Mouse (Mus musculus) frontal cortex, adult 2 months (tissue): Measurements from ENCODE around the gene Ets1. TPM values are rescaled to one million over a fixed set of nuclear protein-coding genes. Genes with fewer than 3 reads are reported as not detected.

Experiments
- DNase-seq, 2 experiments: peaks; one replicate each; pipeline ENCODE4 v3.0.0; 2022; ENCODE audit warnings: low spot score in 1 of 2; ENCODE audit errors: extremely low spot score in 1 of 2
- polyA plus RNA-seq: library from polyadenylated mRNA; depleted of rRNA; stranded (reverse); fragments of >200 nt; gene quantifications from 2 replicates; pipeline ENCODE4 v1.2.3, GENCODE M21; 2012

Gene Ets1
- polyA plus RNA-seq, 1 experiment: 11.0 TPM

GRCm38 (mm10) chr9:32749721-32750480 is 113.9 kb downstream of the Ets1 start:
- DNase-seq: no peak

- no peak for DNase-seq
These were observed 116.6 kb downstream of the Ets1 start for GRCm38 (mm10) chr9:32752602-32753001.

GRCm38 (mm10) chr9:32754311-32754710 is 118.3 kb downstream of the Ets1 start:
- DNase-seq: no peak

GRCm38 (mm10) chr9:32756002-32756401 is 120.0 kb downstream of the Ets1 start:
- no peak for DNase-seq

GRCm38 (mm10) chr9:32758280-32758905 is 122.4 kb downstream of the Ets1 start:
- no peak for DNase-seq

- DNase-seq: no peak
These were observed 124.7 kb downstream of the Ets1 start for GRCm38 (mm10) chr9:32760649-32761157.

- no peak for DNase-seq
These were observed 125.3 kb downstream of the Ets1 start for GRCm38 (mm10) chr9:32761326-32761725.

GRCm38 (mm10) chr9:32764374-32764773 is 128.4 kb downstream of the Ets1 start:
- DNase-seq: peak in 1 of 2 experiments; percentile 19

GRCm38 (mm10) chr9:32765123-32765522 is 129.1 kb downstream of the Ets1 start:
- DNase-seq: no peak

GRCm38 (mm10) chr9:32778866-32779265 is 142.8 kb downstream of the Ets1 start:
- DNase-seq: no peak

- no peak for DNase-seq
These were observed 146.5 kb downstream of the Ets1 start for GRCm38 (mm10) chr9:32782391-32783092.

GRCm38 (mm10) chr9:32787091-32787490 is 151.1 kb downstream of the Ets1 start:
- DNase-seq: no peak

GRCm38 (mm10) chr9:32787615-32788014 is 151.6 kb downstream of the Ets1 start:
- no peak for DNase-seq

GRCm38 (mm10) chr9:32789306-32789705 is 153.3 kb downstream of the Ets1 start:
- DNase-seq: peak in 1 of 2 experiments; percentile 10

GRCm38 (mm10) chr9:32791699-32792098 is 155.7 kb downstream of the Ets1 start:
- DNase-seq: peak in 1 of 2 experiments; percentile 7

GRCm38 (mm10) chr9:32798171-32798570 is 162.2 kb downstream of the Ets1 start:
- DNase-seq: no peak

- no peak for DNase-seq
These were observed 170.1 kb downstream of the Ets1 start for GRCm38 (mm10) chr9:32806106-32806505.
